Mouse (Mus musculus) myocyte (in vitro differentiated cells): ENCODE measurements at regions not wholly inside any gene's neighbourhood (a gene's known extent, or its start where the extent isn't known, plus 50 kb on each side); places are given as distances from the start of the nearest gene placed in this dataset.

Source experiments
- H3K27me3 ChIP-seq: one replicate; pipeline ENCODE4 v1.6.1; 2011; ENCODE audit not compliant: control insufficient read depth, insufficient read depth, insufficient read length
- H3K36me3 ChIP-seq: one replicate; pipeline ENCODE4 v1.6.1; 2011; ENCODE audit not compliant: control insufficient read depth, insufficient read depth
- H3K4me2 ChIP-seq: one replicate; pipeline ENCODE4 v1.6.1; 2011; ENCODE audit warnings: low read depth, control low read depth
- H3K4me3 ChIP-seq: one replicate; pipeline ENCODE4 v1.5.1; 2011; ENCODE audit warnings: mild to moderate bottlenecking, control low read depth, moderate library complexity
- H3K79me2 ChIP-seq: one replicate; pipeline ENCODE4 v1.6.1; 2011; ENCODE audit not compliant: control insufficient read depth, insufficient read depth
- H3ac ChIP-seq: one replicate; pipeline ENCODE4 v1.6.1; 2011; ENCODE audit not compliant: control insufficient read depth, insufficient read length
- CEBPB ChIP-seq: IDR thresholded peaks from 2 replicates; pipeline ENCODE4 v1.6.1; 2011; ENCODE audit warnings: mild to moderate bottlenecking, moderate library complexity; ENCODE audit not compliant: poor library complexity, insufficient read depth, severe bottlenecking
- E2F4 ChIP-seq: IDR thresholded peaks from one replicate; pipeline ENCODE4 v1.6.1; 2011; ENCODE audit warnings: mild to moderate bottlenecking, control low read depth, moderate library complexity; ENCODE audit not compliant: insufficient read depth
- MAX ChIP-seq: IDR thresholded peaks from one replicate; pipeline ENCODE4 v1.6.1; 2011; ENCODE audit warnings: low read depth, mild to moderate bottlenecking, control low read depth
- MYOD1 ChIP-seq, 3 experiments: IDR thresholded peaks; one replicate each; pipeline ENCODE4 v1.6.1; 2011; ENCODE audit warnings: control low read depth in 2 of 3, low read depth in 2 of 3, mild to moderate bottlenecking in 2 of 3, moderate library complexity in 1 of 3; ENCODE audit not compliant: insufficient read length in 2 of 3, control insufficient read depth in 1 of 3
- MYOG ChIP-seq, 3 experiments: IDR thresholded peaks; one replicate each; pipeline ENCODE4 v1.6.1; 2011; ENCODE audit warnings: control low read depth in 2 of 3, low read depth in 2 of 3, mild to moderate bottlenecking in 2 of 3; ENCODE audit not compliant: insufficient read length in 2 of 3, control insufficient read depth in 1 of 3, insufficient read depth in 1 of 3
- POLR2A ChIP-seq: IDR thresholded peaks from one replicate; pipeline ENCODE4 v1.6.1; 2011; ENCODE audit warnings: low read depth, mild to moderate bottlenecking, control low read depth, moderate library complexity; ENCODE audit not compliant: insufficient read length
- POLR2AphosphoS2 ChIP-seq: IDR thresholded peaks from one replicate; pipeline ENCODE4 v1.6.1; 2011; ENCODE audit warnings: low read depth, control low read depth; ENCODE audit not compliant: insufficient read length
- REST ChIP-seq: IDR thresholded peaks from one replicate; pipeline ENCODE4 v1.6.1; 2011; ENCODE audit warnings: mild to moderate bottlenecking, control low read depth, moderate library complexity; ENCODE audit not compliant: insufficient read depth, insufficient read length
- SRF ChIP-seq: IDR thresholded peaks from one replicate; pipeline ENCODE4 v1.6.1; 2011; ENCODE audit warnings: low read depth; ENCODE audit not compliant: control insufficient read depth, insufficient read length
- TCF12 ChIP-seq: IDR thresholded peaks from one replicate; pipeline ENCODE4 v1.6.1; 2011; ENCODE audit warnings: mild to moderate bottlenecking, control low read depth; ENCODE audit not compliant: poor library complexity, insufficient read depth, severe bottlenecking
- TCF3 ChIP-seq: IDR thresholded peaks from one replicate; pipeline ENCODE4 v1.6.1; 2011; ENCODE audit warnings: low read depth, control low read depth; ENCODE audit not compliant: insufficient read length
- USF1 ChIP-seq: IDR thresholded peaks from one replicate; pipeline ENCODE4 v1.6.1; 2011; ENCODE audit warnings: low read depth, mild to moderate bottlenecking, control low read depth, moderate library complexity

DNA sequence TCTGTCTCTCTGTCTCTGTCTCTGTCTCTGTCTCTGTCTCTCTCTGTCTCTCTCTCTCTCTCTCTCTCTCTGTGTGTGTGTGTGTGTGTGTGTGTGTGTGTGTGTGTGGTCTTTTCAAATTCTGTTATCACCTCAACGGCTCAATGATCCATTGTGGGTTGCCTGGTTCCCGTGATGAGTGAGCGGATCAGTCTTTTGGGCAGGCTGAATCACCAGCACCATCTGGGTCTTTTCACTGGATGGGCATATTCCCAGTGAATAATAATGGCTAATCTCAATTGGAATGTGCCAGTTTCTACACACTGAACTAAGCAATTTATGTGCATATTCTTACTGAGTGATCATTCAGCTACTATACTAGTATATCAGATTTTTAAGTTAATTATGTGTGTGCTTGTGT is 216.4 kb downstream of the Lmx1a start:
- H3K27me3 ChIP-seq = peaks cover 12% of the 10 kb centered on the region
- no peak overlapping the region for H3ac ChIP-seq
- TF ChIP-seq SRF (no peak), POLR2AphosphoS2 (no peak), USF1 (no peak), CEBPB (no peak), MAX (no peak), E2F4 (no peak), MYOD1 (IDR thresholded peaks at IDR 0.05; ENCODE audit: control insufficient read depth in 1 of 3, insufficient read length in 2 of 3, low read depth in 2 of 3) (no peak), MYOG (IDR thresholded peaks at IDR 0.05; ENCODE audit: control insufficient read depth in 1 of 3, insufficient read depth in 1 of 3, insufficient read length in 2 of 3, low read depth in 2 of 3) (no peak), REST (no peak), TCF3 (no peak), POLR2A (no peak), TCF12 (no peak)
- H3K36me3 ChIP-seq = no peaks in the 10 kb centered on the region
- no peak overlapping the region for H3K4me2 ChIP-seq
- no peaks in the 10 kb centered on the region for H3K79me2 ChIP-seq
- no peak overlapping the region for H3K4me3 ChIP-seq

DNA sequence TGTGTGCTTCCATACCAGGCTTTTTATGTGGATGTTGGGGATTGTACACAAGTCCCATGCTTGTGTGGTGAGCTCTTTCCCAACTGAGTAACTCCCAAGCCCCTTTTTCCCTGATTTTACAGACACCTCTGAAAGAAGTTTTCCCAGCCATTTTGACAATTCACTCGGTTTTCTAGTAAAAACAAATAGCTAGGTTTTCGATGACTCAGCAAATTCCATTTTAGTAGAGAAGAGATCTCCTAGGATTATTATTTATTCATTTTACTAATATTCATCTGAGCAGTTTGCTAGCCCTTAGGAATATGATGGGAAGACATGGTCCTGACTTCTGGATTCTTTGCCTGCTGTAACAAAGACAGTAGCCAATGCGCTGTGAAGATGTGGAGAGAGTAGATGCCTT is 223.0 kb downstream of the Lmx1a start:
- Histone ChIP-seq H3K4me2 (no peak overlapping the region), H3K36me3 (no peaks in the 10 kb centered on the region), H3ac (no peak overlapping the region), H3K4me3 (no peak overlapping the region), H3K79me2 (no peaks in the 10 kb centered on the region), H3K27me3 (peaks cover 12% of the 10 kb centered on the region)
- TF ChIP-seq REST (no peak), SRF (no peak), MAX (no peak), USF1 (no peak), TCF12 (no peak), MYOD1 (IDR thresholded peaks at IDR 0.05; ENCODE audit: control insufficient read depth in 1 of 3, insufficient read length in 2 of 3, low read depth in 2 of 3) (no peak), E2F4 (no peak), TCF3 (no peak), POLR2A (no peak), MYOG (IDR thresholded peaks at IDR 0.05; ENCODE audit: control insufficient read depth in 1 of 3, insufficient read depth in 1 of 3, insufficient read length in 2 of 3, low read depth in 2 of 3) (no peak), POLR2AphosphoS2 (no peak), CEBPB (no peak)

DNA sequence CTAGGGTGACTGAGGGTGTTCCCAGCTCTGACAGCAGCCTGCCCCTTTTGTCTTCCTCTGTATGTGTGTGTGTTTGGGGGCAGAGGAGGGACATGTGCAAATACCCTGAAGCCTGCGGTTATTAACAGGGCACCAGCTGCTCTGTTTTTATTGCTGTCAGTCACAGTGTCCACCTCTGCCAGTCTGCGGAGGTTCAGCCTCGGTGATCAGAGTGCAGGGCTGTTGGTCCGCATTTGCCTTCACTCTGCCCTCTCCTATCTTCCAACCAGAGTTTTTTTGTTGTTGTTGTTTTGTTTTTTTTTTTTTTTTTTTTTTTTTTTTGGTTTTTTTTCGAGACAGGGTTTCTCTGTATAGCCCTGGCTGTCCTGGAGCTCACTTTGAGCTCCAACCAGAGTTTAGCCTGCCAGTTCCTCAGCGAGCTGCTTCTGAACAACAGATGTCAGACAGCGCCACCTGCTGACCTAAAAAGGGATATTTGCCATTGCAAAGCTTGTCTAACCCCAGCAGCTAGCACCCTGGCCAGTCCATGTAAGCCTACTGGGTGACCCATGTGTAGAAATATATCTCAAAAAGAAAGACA is 226.0 kb downstream of the Lmx1a start:
- Histone ChIP-seq H3ac (no peak overlapping the region), H3K36me3 (no peaks in the 10 kb centered on the region), H3K4me2 (peak overlapping the region; percentile 61), H3K79me2 (no peaks in the 10 kb centered on the region), H3K27me3 (peaks cover 12% of the 10 kb centered on the region), H3K4me3 (no peak overlapping the region)
- TF ChIP-seq MYOD1 (IDR thresholded peaks at IDR 0.05; ENCODE audit: control insufficient read depth in 1 of 3, insufficient read length in 2 of 3, low read depth in 2 of 3) (peak; percentile 67 to 94 (median 86)), MYOG (IDR thresholded peaks at IDR 0.05; ENCODE audit: control insufficient read depth in 1 of 3, insufficient read depth in 1 of 3, insufficient read length in 2 of 3, low read depth in 2 of 3) (peak in 2 of 3 experiments; percentile 9 to 62), POLR2AphosphoS2 (no peak), TCF3 (peak; percentile 15), MAX (no peak), E2F4 (no peak), SRF (no peak), TCF12 (peak; percentile 47), REST (no peak), CEBPB (no peak), POLR2A (no peak)

DNA sequence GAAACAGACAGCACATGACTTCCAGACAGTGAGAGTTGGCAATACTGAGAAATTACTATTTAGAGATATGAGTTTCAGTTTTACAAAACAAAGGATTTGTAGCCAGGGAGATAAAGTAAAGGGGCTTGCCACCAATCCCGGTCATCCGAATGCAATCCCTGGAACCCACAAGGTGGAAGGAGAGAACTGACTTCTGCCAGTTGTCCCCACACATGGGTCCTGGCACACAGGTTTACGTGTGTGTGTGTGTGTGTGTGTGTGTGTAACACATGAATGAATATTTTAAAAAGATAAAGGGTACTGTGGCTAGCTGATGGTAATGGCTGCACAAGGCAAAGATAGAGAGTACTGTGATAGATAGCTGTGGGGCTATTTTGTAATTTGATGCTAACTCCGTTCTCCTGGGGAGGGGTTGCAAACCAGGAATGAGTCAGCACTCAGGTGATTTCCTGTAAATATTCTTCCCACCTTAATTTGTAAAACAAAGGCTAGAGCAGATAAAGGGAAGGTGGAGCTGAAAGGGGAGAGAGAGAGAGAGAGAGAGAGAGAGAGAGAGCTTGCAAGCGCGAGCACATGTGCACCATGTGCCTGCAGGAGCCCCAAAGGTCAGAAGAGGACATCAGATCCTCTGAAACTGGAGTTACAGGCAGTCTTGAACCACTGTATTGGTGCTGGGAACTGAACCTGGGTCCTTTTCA is 226.7 kb downstream of the Lmx1a start:
- no peak for TF ChIP-seq E2F4
- no peak for TF ChIP-seq TCF12
- TF ChIP-seq TCF3 = no peak
- no peak for TF ChIP-seq CEBPB
- TF ChIP-seq MYOD1 (IDR thresholded peaks at IDR 0.05; ENCODE audit: control insufficient read depth in 1 of 3, insufficient read length in 2 of 3, low read depth in 2 of 3) = no peak
- TF ChIP-seq POLR2A = no peak
- no peak for TF ChIP-seq USF1
- TF ChIP-seq SRF = no peak

More for the DNA sequence above, 226.7 kb downstream of the Lmx1a start:
- no peaks in the 10 kb centered on the region for H3K36me3 ChIP-seq
- no peak overlapping the region for H3ac ChIP-seq
- H3K79me2 ChIP-seq = no peaks in the 10 kb centered on the region
- H3K4me3 ChIP-seq = no peak overlapping the region
- no peak overlapping the region for H3K4me2 ChIP-seq
- peaks cover 16% of the 10 kb centered on the region for H3K27me3 ChIP-seq
